ENCODE assay signal across 8 mouse cellular contexts in the genomic region with DNA sequence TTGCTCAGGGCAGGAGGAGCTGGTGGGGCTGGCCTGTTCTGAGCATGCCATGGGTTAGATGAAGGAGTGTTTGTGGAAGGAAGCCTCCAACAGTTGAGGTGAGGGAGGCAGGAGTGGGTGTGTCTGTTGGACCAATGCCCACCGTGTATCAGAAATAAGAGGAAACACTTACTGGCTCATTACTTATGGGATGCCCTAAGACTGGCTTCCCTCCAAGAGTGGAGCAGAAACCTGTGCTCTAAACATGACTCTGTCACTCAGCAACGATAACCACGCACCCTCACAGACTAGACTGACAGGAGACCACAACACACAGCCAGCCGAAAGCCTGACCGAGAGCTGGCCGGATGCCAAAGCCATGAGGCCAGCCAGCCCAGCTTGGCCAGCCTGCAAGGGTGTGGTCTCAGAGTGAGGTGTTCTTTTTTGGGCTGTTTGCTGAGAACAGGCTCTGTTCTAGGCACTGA. TPM values are rescaled to one million over a fixed set of nuclear protein-coding genes. Genes with fewer than 3 reads are reported as not detected.
A peak's percentile ranks its signal among the peaks of the same experiment; 100 is the strongest.
DNase-seq lines count a peak whose midpoint lies in the region; ATAC-seq and TF ChIP-seq lines count a peak whose summit lies in the region.

No protein-coding gene starts in this region.

- peak; percentile 18 to 38 for DNase-seq in cerebellum, adult 18-20 months
- DNase-seq in cerebellum, adult 8-10 months = no peak
- DNase-seq in cerebellum, postnatal 10 days = peak; percentile 80 to 84
- DNase-seq in limb, embryonic 14.5 days (ENCODE audit: low spot score) = peak; percentile 70
- peak; percentile 42 for DNase-seq in ovary, postnatal 14 days (ENCODE audit: low spot score)
- no peak for DNase-seq in frontal cortex, adult 2 months (ENCODE audit: extremely low spot score in 1 of 2, low spot score in 1 of 2)

- 7% methylated on average over 6 of the region's 6 CpGs for WGBS in heart, embryonic 15.5 days
- 38% methylated on average over 6 of the region's 6 CpGs for WGBS in limb, embryonic 14.5 days

- H3K9me3 ChIP-seq in heart, embryonic 15.5 days (replicated peaks) = no peaks in the 10 kb centered on the region
- H3K9me3 ChIP-seq in limb, embryonic 14.5 days (ENCODE audit: control insufficient read depth, low read length) = no peaks in the 10 kb centered on the region

- TF ChIP-seq POLR2A in limb, embryonic 14.5 days (IDR thresholded peaks at IDR 0.05; ENCODE audit: borderline replicate concordance, extremely low read depth, insufficient read depth, insufficient read length) = no peak

- no peaks in the 10 kb centered on the region for H3K27me3 ChIP-seq in C2C12 (ENCODE audit: control insufficient read depth, insufficient read depth, insufficient read length)
- H3K27me3 ChIP-seq in heart, embryonic 15.5 days = no peaks in the 10 kb centered on the region
- no peaks in the 10 kb centered on the region for H3K27me3 ChIP-seq in limb, embryonic 14.5 days (ENCODE audit: control insufficient read depth, insufficient read depth, low read length)

- H3ac ChIP-seq in C2C12 (ENCODE audit: control insufficient read depth, insufficient read length, low read depth) = no peak overlapping the region

- H3K4me1 ChIP-seq in heart, embryonic 15.5 days (replicated peaks) = peaks cover 22% of the 10 kb centered on the region
- H3K4me1 ChIP-seq in limb, embryonic 14.5 days (ENCODE audit: control insufficient read depth, insufficient read depth, low read length) = peaks cover 13% of the 10 kb centered on the region

- no peaks in the 10 kb centered on the region for H3K36me3 ChIP-seq in C2C12 (ENCODE audit: control insufficient read depth, insufficient read depth)
- H3K36me3 ChIP-seq in heart, embryonic 15.5 days = no peaks in the 10 kb centered on the region
- H3K36me3 ChIP-seq in limb, embryonic 14.5 days (ENCODE audit: control insufficient read depth, insufficient read depth, low read length) = no peaks in the 10 kb centered on the region

- peak overlapping the region; percentile 2 for H3K4me2 ChIP-seq in heart, embryonic 15.5 days
- H3K4me2 ChIP-seq in limb, embryonic 14.5 days (replicated peaks; ENCODE audit: low read depth, low read length, severe bottlenecking) = 0 out of 2 replicates have a peak overlapping the region, but pooled peaks have one; percentile 13

- H3K79me3 ChIP-seq in C2C12 (ENCODE audit: low read depth) = no peaks in the 10 kb centered on the region

- no peak for TF ChIP-seq CTCF in C2C12 (IDR thresholded peaks at IDR 0.05; ENCODE audit: control insufficient read depth, insufficient read depth, insufficient read length)

- H3K4me3 ChIP-seq in C2C12 (ENCODE audit: insufficient read depth, poor library complexity, severe bottlenecking) = no peak overlapping the region
- no peak overlapping the region for H3K4me3 ChIP-seq in heart, embryonic 15.5 days
- no peak overlapping the region for H3K4me3 ChIP-seq in limb, embryonic 14.5 days (replicated peaks; ENCODE audit: low read length)

- no peaks in the 10 kb centered on the region for H3K79me2 ChIP-seq in C2C12 (ENCODE audit: control insufficient read depth, insufficient read depth)

- no peak overlapping the region for H3K9ac ChIP-seq in heart, embryonic 15.5 days
- H3K9ac ChIP-seq in limb, embryonic 14.5 days (ENCODE audit: low read depth, low read length, severe bottlenecking) = no peak overlapping the region

- peak; percentile 89 for ATAC-seq in heart, embryonic 15.5 days (replicated peaks; ENCODE audit: insufficient number of reproducible peaks, insufficient read depth, low FRiP score, low read depth)
- ATAC-seq in limb, embryonic 14.5 days (ENCODE audit: low FRiP score, low read depth) = peak; percentile 50

- H3K27ac ChIP-seq in heart, embryonic 15.5 days = peak overlapping the region; percentile 72
- H3K27ac ChIP-seq in limb, embryonic 14.5 days (replicated peaks; ENCODE audit: low read depth, low read length) = no peak overlapping the region

TF ChIP-seq in C2C12, 6 proteins besides CTCF, POLR2A, EP300 and RAD21:
- no peak for TF ChIP-seq FOSL1 (IDR thresholded peaks at IDR 0.05; ENCODE audit: insufficient read depth, low read length, poor library complexity, severe bottlenecking)
- peak; percentile 76 for TF ChIP-seq MAX (IDR thresholded peaks at IDR 0.05)
- TF ChIP-seq CEBPB (IDR thresholded peaks at IDR 0.05; ENCODE audit: low read depth) = no peak
- TF ChIP-seq MYOG (IDR thresholded peaks at IDR 0.05; ENCODE audit: control insufficient read depth, extremely low read depth, insufficient read length) = no peak

RNA-seq across cellular contexts. Expression of gene Asprv1, which starts 28.0 kb away (rescaled TPM):
- 0.04 TPM for polyA plus RNA-seq in C2C12 (2012; fragmentation: generic; extraction: Trizol)
- 0.57 and 0.84 TPM in 2 replicates for polyA plus RNA-seq in heart, embryonic 15.5 days (2015; fragmentation: Nextera tagmentation; extraction: Ambion mirVana)
- 19.9 and 34.8 TPM in 2 replicates for polyA plus RNA-seq in limb, embryonic 14.5 days (2012; rRNA removed)
- 66.2 and 100.0 TPM in 2 replicates for polyA plus RNA-seq in limb, embryonic 14.5 days (2014; fragmentation: Nextera tagmentation; extraction: Ambion mirVana)
- polyA plus RNA-seq in frontal cortex, adult 2 months (2012; rRNA removed) = 2.9 and 3.4 TPM in 2 replicates

Comparison
In these comparisons a context has a peak if more than half of its experiments do, and no peak if none do; other contexts are left out.
1. DNase-seq: peak in cerebellum, adult 18-20 months (2 of 2), cerebellum, postnatal 10 days (2 of 2), limb, embryonic 14.5 days (single experiment) and ovary, postnatal 14 days (single experiment); none in cerebellum, adult 8-10 months (single experiment) and frontal cortex, adult 2 months (0 of 2).